Mouse (Mus musculus) lung, postnatal 0 days (tissue): ENCODE data around the gene H2-Q4.
"Not testable (repeated sequence)": the region's sequence is repeated elsewhere in the genome, so short reads cannot be mapped to it uniquely, and the experiment has no call there.

Experiments used
- CTCF ChIP-seq: IDR thresholded peaks from 2 replicates; pipeline ENCODE4 v1.5.1; 2016; ENCODE audit warnings: antibody characterized with exemption, mild to moderate bottlenecking
- EP300 ChIP-seq: IDR thresholded peaks from 2 replicates; pipeline ENCODE4 v1.6.1; 2016; ENCODE audit warnings: antibody characterized with exemption, mild to moderate bottlenecking, control low read depth

- TF ChIP-seq CTCF, EP300: not testable (repeated sequence)
Measured at GRCm38 (mm10) chr17:35393864-35394800, 14.7 kb downstream of the H2-Q4 start.
